ENCODE assay signal across 8 mouse cellular contexts in the genomic region with DNA sequence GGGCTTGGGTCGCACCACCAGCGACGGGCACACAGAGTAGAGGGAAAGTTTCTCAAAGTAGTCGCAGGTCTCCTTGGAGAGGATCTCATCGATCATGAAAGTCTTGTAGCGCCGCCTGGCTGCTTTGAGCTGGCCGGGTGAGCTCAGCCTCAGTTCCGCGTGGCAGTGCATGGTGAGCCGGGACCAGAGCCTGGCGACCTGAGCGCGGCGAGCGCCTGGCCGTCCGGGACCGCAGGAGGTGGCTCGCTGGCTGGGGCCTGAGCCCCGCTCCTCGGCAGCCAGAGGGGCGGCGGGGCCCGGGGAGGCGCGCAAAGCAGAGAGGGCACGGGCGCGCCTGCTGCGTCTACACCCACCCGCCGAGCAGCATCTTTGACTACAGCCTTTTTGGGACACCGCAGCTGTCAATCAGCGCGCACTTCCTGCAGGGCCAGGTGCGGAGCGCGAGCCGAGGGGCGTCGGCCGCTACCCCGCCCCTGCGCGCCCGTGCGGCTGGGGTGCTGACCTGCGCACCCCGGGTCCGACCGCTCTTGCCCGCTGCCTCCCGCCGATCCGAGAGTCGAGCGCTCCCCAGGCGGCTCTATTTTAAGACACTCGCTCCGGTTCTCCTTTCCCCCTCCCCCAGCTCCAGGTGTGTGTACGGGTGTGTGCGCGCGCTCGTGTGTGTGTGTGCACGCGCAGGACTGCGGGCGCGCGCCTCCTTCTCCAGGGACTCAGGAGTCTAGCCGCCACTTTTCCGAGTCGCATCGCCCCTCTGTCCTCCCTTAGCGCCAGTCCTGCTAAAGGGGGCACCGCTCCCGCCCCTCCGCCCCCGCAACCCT. TPM values are rescaled to one million over a fixed set of nuclear protein-coding genes. Genes with fewer than 3 reads are reported as not detected.
DNase-seq lines count a peak whose midpoint lies in the region; ATAC-seq lines count a peak whose summit lies in the region.

A gene (minus strand): TSS at position 542 of the 818 bp plus-strand sequence.

- peaks cover 91% of the 10 kb centered on the region for H3K27me3 ChIP-seq in forebrain, embryonic 12.5 days
- H3K27me3 ChIP-seq in heart, embryonic 14.5 days (ENCODE audit: control insufficient read depth, insufficient read depth, low read length): peaks cover 85% of the 10 kb centered on the region
- H3K27me3 ChIP-seq in liver, embryonic 11.5 days (replicated peaks; ENCODE audit: control insufficient read depth, insufficient read depth, low read length): peaks cover 77% of the 10 kb centered on the region
- peaks cover 94% of the 10 kb centered on the region for H3K27me3 ChIP-seq in neural tube, embryonic 13.5 days

- peaks cover 25% of the 10 kb centered on the region for H3K4me1 ChIP-seq in forebrain, embryonic 12.5 days
- peaks cover 4 to 26% of the 10 kb centered on the region in 2 experiments; a peak in 3 of 4 replicates for H3K4me1 ChIP-seq in heart, embryonic 14.5 days (ENCODE audit: control insufficient read depth in 2 of 2, insufficient read depth in 2 of 2, low read length in 2 of 2)
- peaks cover 4% of the 10 kb centered on the region for H3K4me1 ChIP-seq in liver, embryonic 11.5 days (replicated peaks; ENCODE audit: control insufficient read depth, insufficient read depth, low read length)
- peaks cover 29% of the 10 kb centered on the region for H3K4me1 ChIP-seq in neural tube, embryonic 13.5 days (replicated peaks)

- under 1% methylated on average over 80 of the region's 81 CpGs for WGBS in forebrain, embryonic 12.5 days
- under 1% methylated on average over 78 of the region's 81 CpGs for WGBS in heart, embryonic 14.5 days
- 1% methylated on average over 74 of the region's 81 CpGs for WGBS in liver, embryonic 11.5 days
- under 1% methylated on average over 69 of the region's 81 CpGs for WGBS in neural tube, embryonic 13.5 days

- H3K4me3 ChIP-seq in forebrain, embryonic 12.5 days (replicated peaks): peak within 1 kb of the TSS; percentile 54
- peak within 1 kb of the TSS; percentile 41 to 58 for H3K4me3 ChIP-seq in heart, embryonic 14.5 days (ENCODE audit: control insufficient read depth in 1 of 2, insufficient read depth in 1 of 2, low read depth in 1 of 2, low read length in 2 of 2)
- H3K4me3 ChIP-seq in liver, embryonic 11.5 days (ENCODE audit: low read depth, low read length): peak within 1 kb of the TSS; percentile 47
- peak within 1 kb of the TSS; percentile 59 for H3K4me3 ChIP-seq in neural tube, embryonic 13.5 days

- H3K9me3 ChIP-seq in forebrain, embryonic 12.5 days: no peaks in the 10 kb centered on the region
- H3K9me3 ChIP-seq in heart, embryonic 14.5 days (ENCODE audit: control insufficient read depth, low read length): no peaks in the 10 kb centered on the region
- H3K9me3 ChIP-seq in liver, embryonic 11.5 days (ENCODE audit: control insufficient read depth, low read length): no peaks in the 10 kb centered on the region
- no peaks in the 10 kb centered on the region for H3K9me3 ChIP-seq in neural tube, embryonic 13.5 days

- peak within 1 kb of the TSS; percentile 47 for H3K9ac ChIP-seq in forebrain, embryonic 12.5 days
- H3K9ac ChIP-seq in heart, embryonic 14.5 days (ENCODE audit: low read length): peak within 1 kb of the TSS; percentile 46; the same call in 1 of the 2 replicates
- H3K9ac ChIP-seq in liver, embryonic 11.5 days (ENCODE audit: low read depth, low read length): no peak within 1 kb of the TSS
- peak within 1 kb of the TSS; percentile 66 for H3K9ac ChIP-seq in neural tube, embryonic 13.5 days

- peak; percentile 10 for DNase-seq in CD4-positive, CD25-positive, alpha-beta regulatory T cell, adult 2 months (ENCODE audit: low read depth, low spot score)
- DNase-seq in kidney, postnatal 10 days: peak; percentile 81
- DNase-seq in liver, embryonic 11.5 days (ENCODE audit: low spot score): peak; percentile 53
- peak; percentile 52 for DNase-seq in thymus, postnatal 25 days

- no peak for ATAC-seq in CD4-positive, CD25-positive, alpha-beta regulatory T cell, adult 4 months
- ATAC-seq in forebrain, embryonic 12.5 days (ENCODE audit: low FRiP score): peak; percentile 69
- peak; percentile 61; the same call in 1 of the 2 replicates for ATAC-seq in heart, embryonic 14.5 days (ENCODE audit: insufficient number of reproducible peaks, insufficient read depth, low FRiP score, low read depth)
- ATAC-seq in liver, embryonic 11.5 days (replicated peaks; ENCODE audit: low FRiP score): no peak
- peak; percentile 81 for ATAC-seq in neural tube, embryonic 13.5 days (ENCODE audit: low read depth)

- peak within 1 kb of the TSS; percentile 93 for H3K4me2 ChIP-seq in forebrain, embryonic 12.5 days
- H3K4me2 ChIP-seq in heart, embryonic 14.5 days (ENCODE audit: low read length): peak within 1 kb of the TSS; percentile 99
- peak within 1 kb of the TSS; percentile 81 for H3K4me2 ChIP-seq in liver, embryonic 11.5 days
- peak within 1 kb of the TSS; percentile 98 for H3K4me2 ChIP-seq in neural tube, embryonic 13.5 days

- no peak within 1 kb of the TSS for H3K27ac ChIP-seq in forebrain, embryonic 12.5 days
- no peak within 1 kb of the TSS for H3K27ac ChIP-seq in heart, embryonic 14.5 days (replicated peaks in 1 of 2; ENCODE audit: control insufficient read depth in 1 of 2, insufficient read depth in 1 of 2, low read depth in 2 of 2, low read length in 2 of 2)
- H3K27ac ChIP-seq in liver, embryonic 11.5 days (ENCODE audit: low read depth, low read length): no peak within 1 kb of the TSS
- H3K27ac ChIP-seq in neural tube, embryonic 13.5 days (replicated peaks): no peak within 1 kb of the TSS

- H3K36me3 ChIP-seq in forebrain, embryonic 12.5 days (replicated peaks): no peaks in the 10 kb centered on the region
- H3K36me3 ChIP-seq in heart, embryonic 14.5 days (ENCODE audit: control insufficient read depth, insufficient read depth, low read length): no peaks in the 10 kb centered on the region
- no peaks in the 10 kb centered on the region for H3K36me3 ChIP-seq in liver, embryonic 11.5 days (ENCODE audit: control insufficient read depth, insufficient read depth, low read length)
- no peaks in the 10 kb centered on the region for H3K36me3 ChIP-seq in neural tube, embryonic 13.5 days

RNA-seq across cellular contexts. Expression of the gene that starts here (rescaled TPM):
- not detected for polyA plus RNA-seq in CD4-positive, CD25-positive, alpha-beta regulatory T cell, adult 4 months (2017; shearing (Covaris generic))
- polyA plus RNA-seq in forebrain, embryonic 12.5 days (2016; fragmentation: Nextera tagmentation; extraction: Ambion mirVana): not detected in 2 replicates
- not detected in 2 replicates for polyA plus RNA-seq in heart, embryonic 14.5 days (2014; fragmentation: Nextera tagmentation; extraction: Ambion mirVana)
- polyA plus RNA-seq in liver, embryonic 11.5 days (2014; fragmentation: Nextera tagmentation; extraction: Ambion mirVana): 0.12 TPM in 1 of 2 replicates, not detected in the other
- polyA plus RNA-seq in neural tube, embryonic 13.5 days (2015; fragmentation: Nextera tagmentation; extraction: Ambion mirVana): not detected in 2 replicates

Comparison
In these comparisons a context has a peak if more than half of its experiments do, and no peak if none do; other contexts are left out.
1. Peak in ATAC-seq, H3K4me3 ChIP-seq, H3K9ac ChIP-seq and H3K4me2 ChIP-seq in forebrain, embryonic 12.5 days; RNA of the gene not detected or under 1 TPM.
2. Peak in ATAC-seq, H3K4me3 ChIP-seq, H3K9ac ChIP-seq and H3K4me2 ChIP-seq in heart, embryonic 14.5 days; RNA of the gene not detected or under 1 TPM.
3. Peak in DNase-seq, H3K4me3 ChIP-seq and H3K4me2 ChIP-seq in liver, embryonic 11.5 days; RNA of the gene not detected or under 1 TPM.
4. Peak in ATAC-seq, H3K4me3 ChIP-seq, H3K9ac ChIP-seq and H3K4me2 ChIP-seq in neural tube, embryonic 13.5 days; RNA of the gene not detected or under 1 TPM.
5. DNase-seq: peak in every context shown above with its lines; median percentile 81 in kidney, postnatal 10 days; 53 in liver, embryonic 11.5 days; 52 in thymus, postnatal 25 days; 10 in CD4-positive, CD25-positive, alpha-beta regulatory T cell, adult 2 months.